Mouse (Mus musculus) G1E-ER4 (cell line): ENCODE data around the gene Vmn1r185. TPM values are rescaled to one million over a fixed set of nuclear protein-coding genes. Genes with fewer than 3 reads are reported as not detected.
"Not testable (repeated sequence)": the region's sequence is repeated elsewhere in the genome, so short reads cannot be mapped to it uniquely, and the experiment has no call there.

ENCODE experiments used
- GATA1 ChIP-seq: IDR thresholded peaks from one replicate; pipeline ENCODE4 v1.8.0; 2012; ENCODE audit warnings: low read length, inconsistent platforms
- polyA plus RNA-seq: library from polyadenylated mRNA; stranded (reverse); fragments of >175 nt; gene quantifications from 2 replicates; pipeline ENCODE4 v1.2.3, GENCODE M21; 2012

Vmn1r185 gene
- not detected in 2 replicates for polyA plus RNA-seq

- not testable (repeated sequence) for TF ChIP-seq GATA1
Measured at GRCm38 (mm10) chr7:26618364-26618763, at the start of gene Vmn1r185. TSS of gene Vmn1r185 (minus strand) at chr7:26618464.

GRCm38 (mm10) chr7:26666011-26666410 is 47.7 kb upstream of the Vmn1r185 start:
- TF ChIP-seq GATA1: no peak

- TF ChIP-seq GATA1: no peak
Measured at GRCm38 (mm10) chr7:26589774-26590173, 28.5 kb downstream of the Vmn1r185 start.

- no peak for TF ChIP-seq GATA1
Measured at GRCm38 (mm10) chr7:26589077-26589476, 29.2 kb downstream of the Vmn1r185 start.

Other genes with a start within 250 kb of the Vmn1r185 start
- not detected in 2 replicates for gene Nlrp9c, start 214.8 kb downstream of the Vmn1r185 start, polyA plus RNA-seq
- gene Nlrp4a, start 183.4 kb downstream of the Vmn1r185 start, polyA plus RNA-seq: not detected in 2 replicates
- gene Nlrp9a, start 83.4 kb downstream of the Vmn1r185 start, polyA plus RNA-seq: not detected in 2 replicates
- gene Cyp2b23, start 68.0 kb upstream of the Vmn1r185 start, polyA plus RNA-seq: not detected in 2 replicates
- not detected in 2 replicates for gene Cyp2b19, start 138.7 kb upstream of the Vmn1r185 start, polyA plus RNA-seq
- gene Cyp2g1, start 190.4 kb upstream of the Vmn1r185 start, polyA plus RNA-seq: not detected in 2 replicates
- gene Cyp2a5, start 216.8 kb upstream of the Vmn1r185 start, polyA plus RNA-seq: not detected in 2 replicates